In the genomic region with DNA sequence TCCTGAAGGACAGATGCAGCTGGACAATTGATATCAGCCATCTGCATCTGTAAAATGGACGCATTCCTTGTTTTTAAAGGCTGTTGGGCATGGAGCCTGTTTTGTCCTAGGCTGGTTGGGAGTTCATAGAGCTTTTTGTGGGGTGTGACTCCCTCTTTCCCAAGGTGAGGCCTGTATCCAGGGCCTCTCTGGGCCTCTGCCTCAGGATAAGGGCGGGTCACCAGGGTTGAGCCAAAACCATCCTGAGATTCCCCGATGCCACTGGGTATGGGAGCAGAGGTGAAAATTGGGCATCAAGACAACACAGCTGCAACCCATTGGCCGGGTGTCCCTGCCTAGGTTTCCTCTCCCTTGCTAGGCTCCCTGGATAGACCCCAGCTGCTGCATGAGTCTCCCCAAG, we compare ENCODE assay signal across 16 mouse cellular contexts. TPM values are rescaled to one million over a fixed set of nuclear protein-coding genes. Genes with fewer than 3 reads are reported as not detected.
DNase-seq lines count a peak whose midpoint lies in the region; ATAC-seq and TF ChIP-seq lines count a peak whose summit lies in the region.
"Had no signal": no experiment of that assay in that cellular context is flagged by ENCODE, and none has a peak within 500 bp of the region (broad histone marks: within the 10 kb centered on the region; RNA-seq: fewer than 3 reads in every experiment).

No protein-coding gene starts in this region.

- H3K27me3 ChIP-seq in forebrain, embryonic 10.5 days (ENCODE audit: poor library complexity, severe bottlenecking) = peaks cover 19% of the 10 kb centered on the region
- no peaks in the 10 kb centered on the region for H3K27me3 ChIP-seq in forebrain, embryonic 11.5 days (ENCODE audit: control insufficient read depth, insufficient read depth, low read length)
- H3K27me3 ChIP-seq in kidney, embryonic 14.5 days (ENCODE audit: control insufficient read depth, insufficient read depth, low read length) = no peaks in the 10 kb centered on the region
- no peaks in the 10 kb centered on the region for H3K27me3 ChIP-seq in neural tube, embryonic 11.5 days (ENCODE audit: control insufficient read depth, insufficient read depth, low read length)
- no peaks in the 10 kb centered on the region for H3K27me3 ChIP-seq in stomach, postnatal 0 days (ENCODE audit: control insufficient read depth, insufficient read depth, low read length)
- H3K27me3 ChIP-seq in cerebellum, adult 2 months (ENCODE audit: control insufficient read depth, insufficient read depth, low read length) = no peaks in the 10 kb centered on the region

- no peak overlapping the region for H3K4me3 ChIP-seq in forebrain, embryonic 10.5 days
- no peak overlapping the region for H3K4me3 ChIP-seq in forebrain, embryonic 11.5 days (ENCODE audit: low read depth, low read length)
- H3K4me3 ChIP-seq in kidney, embryonic 14.5 days (ENCODE audit: low read length) = no peak overlapping the region
- H3K4me3 ChIP-seq in neural tube, embryonic 11.5 days (ENCODE audit: low read depth, low read length) = no peak overlapping the region
- no peak overlapping the region for H3K4me3 ChIP-seq in stomach, postnatal 0 days (ENCODE audit: low read depth, low read length)
- no peak overlapping the region for H3K4me3 ChIP-seq in cerebellum, adult 2 months (replicated peaks; ENCODE audit: insufficient read depth, low read depth, low read length)
- H3K4me3 ChIP-seq: megakaryocyte, embryonic 14.5 days had no signal

- no peak for ATAC-seq in forebrain, embryonic 11.5 days (replicated peaks; ENCODE audit: low FRiP score)
- no peak for ATAC-seq in kidney, embryonic 14.5 days (ENCODE audit: low FRiP score, low TSS enrichment)
- ATAC-seq in neural tube, embryonic 11.5 days (ENCODE audit: insufficient read depth, low FRiP score, low TSS enrichment) = no peak
- ATAC-seq in stomach, postnatal 0 days (ENCODE audit: low FRiP score, low TSS enrichment) = no peak

- no peak for TF ChIP-seq EP300 in stomach, postnatal 0 days (optimal IDR thresholded peaks at IDR 0.05)

- peak overlapping the region; percentile 35; the same call in 1 of the 2 replicates for H3K27ac ChIP-seq in forebrain, embryonic 10.5 days
- H3K27ac ChIP-seq in forebrain, embryonic 11.5 days (ENCODE audit: low read depth, low read length) = no peak overlapping the region
- no peak overlapping the region for H3K27ac ChIP-seq in kidney, embryonic 14.5 days (ENCODE audit: low read depth, low read length)
- no peak overlapping the region for H3K27ac ChIP-seq in neural tube, embryonic 11.5 days (ENCODE audit: low read depth, low read length)
- peak overlapping the region; percentile 63 for H3K27ac ChIP-seq in stomach, postnatal 0 days (replicated peaks)
- H3K27ac ChIP-seq in cerebellum, adult 2 months (ENCODE audit: insufficient read depth, low read length) = no peak overlapping the region

- TF ChIP-seq CTCF in stomach, postnatal 0 days (IDR thresholded peaks at IDR 0.05; ENCODE audit: low read depth) = no peak
- TF ChIP-seq CTCF in cerebellum, adult 2 months (IDR thresholded peaks at IDR 0.05; ENCODE audit: borderline replicate concordance, insufficient read depth, low read depth, low read length) = no peak

- WGBS in forebrain, embryonic 10.5 days = 78% methylated on average over 4 of the region's 4 CpGs
- 81% methylated on average over 4 of the region's 4 CpGs for WGBS in forebrain, embryonic 11.5 days
- 73% methylated on average over 4 of the region's 4 CpGs for WGBS in kidney, embryonic 14.5 days
- 77% methylated on average over 4 of the region's 4 CpGs for WGBS in neural tube, embryonic 11.5 days
- 64% methylated on average over 4 of the region's 4 CpGs for WGBS in stomach, postnatal 0 days
- 79% methylated on average over 4 of the region's 4 CpGs for WGBS in cerebellum, adult 2 months

- no peaks in the 10 kb centered on the region for H3K9me3 ChIP-seq in forebrain, embryonic 10.5 days
- no peaks in the 10 kb centered on the region for H3K9me3 ChIP-seq in forebrain, embryonic 11.5 days (ENCODE audit: control insufficient read depth, low read length)
- no peaks in the 10 kb centered on the region for H3K9me3 ChIP-seq in kidney, embryonic 14.5 days (ENCODE audit: control insufficient read depth, low read length)
- H3K9me3 ChIP-seq in neural tube, embryonic 11.5 days (ENCODE audit: control insufficient read depth, low read length) = no peaks in the 10 kb centered on the region
- H3K9me3 ChIP-seq in stomach, postnatal 0 days (ENCODE audit: control insufficient read depth, low read length) = no peaks in the 10 kb centered on the region
- H3K9me3 ChIP-seq: megakaryocyte, embryonic 14.5 days had no signal

- H3K4me1 ChIP-seq in forebrain, embryonic 10.5 days = peaks cover 85% of the 10 kb centered on the region
- peaks cover 31% of the 10 kb centered on the region for H3K4me1 ChIP-seq in forebrain, embryonic 11.5 days (replicated peaks; ENCODE audit: control insufficient read depth, insufficient read depth, low read length)
- peaks cover 49% of the 10 kb centered on the region for H3K4me1 ChIP-seq in kidney, embryonic 14.5 days (ENCODE audit: control insufficient read depth, insufficient read depth, low read length)
- peaks cover 54% of the 10 kb centered on the region for H3K4me1 ChIP-seq in neural tube, embryonic 11.5 days (ENCODE audit: control insufficient read depth, insufficient read depth, low read length)
- peaks cover 33% of the 10 kb centered on the region for H3K4me1 ChIP-seq in stomach, postnatal 0 days (replicated peaks; ENCODE audit: control insufficient read depth, insufficient read depth)
- no peaks in the 10 kb centered on the region; the same call in 1 of the 2 replicates for H3K4me1 ChIP-seq in cerebellum, adult 2 months (ENCODE audit: control insufficient read depth, insufficient read depth, low read length)

- no peak overlapping the region for H3K4me2 ChIP-seq in forebrain, embryonic 11.5 days (ENCODE audit: low read depth, low read length, severe bottlenecking)
- H3K4me2 ChIP-seq in kidney, embryonic 14.5 days (replicated peaks; ENCODE audit: low read depth, low read length) = no peak overlapping the region
- no peak overlapping the region for H3K4me2 ChIP-seq in neural tube, embryonic 11.5 days (ENCODE audit: low read depth)
- no peak overlapping the region for H3K4me2 ChIP-seq in stomach, postnatal 0 days (replicated peaks; ENCODE audit: low read depth)
- H3K4me2 ChIP-seq: heart, embryonic 11.5 days had no signal

- DNase-seq in forebrain, embryonic 10.5 days (ENCODE audit: extremely low spot score, low spot score) = no peak
- DNase-seq in forebrain, embryonic 11.5 days (ENCODE audit: low spot score) = no peak
- no peak for DNase-seq in kidney, adult 18-20 months
- peak; percentile 7 for DNase-seq in neural tube, embryonic 11.5 days (ENCODE audit: low spot score)
- DNase-seq in neural tube, embryonic 10.5 days (ENCODE audit: extremely low spot score, low spot score) = no peak
- DNase-seq in stomach, postnatal 0 days (ENCODE audit: low spot score) = no peak
- no peak for DNase-seq in cerebellum, adult 2 months
- DNase-seq: adrenal gland, adult 8-10 months; cerebellum, postnatal 36 days; kidney, adult 8-10 months; layer of hippocampus, adult 9-11 months; lung, adult 2 months; thymus, postnatal 14 days had no signal

- no peak for TF ChIP-seq POLR2A in cerebellum, adult 2 months (IDR thresholded peaks at IDR 0.05; ENCODE audit: borderline replicate concordance, insufficient read depth, low read length)

- no peaks in the 10 kb centered on the region for H3K36me3 ChIP-seq in forebrain, embryonic 10.5 days (replicated peaks)
- no peaks in the 10 kb centered on the region for H3K36me3 ChIP-seq in forebrain, embryonic 11.5 days (ENCODE audit: control insufficient read depth, insufficient read depth, low read length)
- no peaks in the 10 kb centered on the region for H3K36me3 ChIP-seq in kidney, embryonic 14.5 days (ENCODE audit: control insufficient read depth, insufficient read depth, low read length)
- H3K36me3 ChIP-seq in neural tube, embryonic 11.5 days (ENCODE audit: control insufficient read depth, insufficient read depth, low read length) = no peaks in the 10 kb centered on the region
- H3K36me3 ChIP-seq in stomach, postnatal 0 days (ENCODE audit: control insufficient read depth, insufficient read depth, low read length) = no peaks in the 10 kb centered on the region

- H3K9ac ChIP-seq in forebrain, embryonic 11.5 days (ENCODE audit: low read length) = no peak overlapping the region
- 0 out of 2 replicates have a peak overlapping the region, but pooled peaks have one; percentile 2 for H3K9ac ChIP-seq in kidney, embryonic 14.5 days (ENCODE audit: low read depth, low read length)
- no peak overlapping the region for H3K9ac ChIP-seq in neural tube, embryonic 11.5 days (ENCODE audit: low read length)
- 0 out of 2 replicates have a peak overlapping the region, but pooled peaks have one; percentile 23 for H3K9ac ChIP-seq in stomach, postnatal 0 days (ENCODE audit: low read length)

RNA-seq across cellular contexts. Expression of a gene that starts 5.2 kb away (rescaled TPM):
- polyA plus RNA-seq in forebrain, embryonic 10.5 days (2016; fragmentation: Nextera tagmentation; extraction: Ambion mirVana) = 7.7 and 7.8 TPM in 2 replicates
- 6.5 and 6.9 TPM in 2 replicates for polyA plus RNA-seq in forebrain, embryonic 11.5 days (2014; fragmentation: Nextera tagmentation; extraction: Ambion mirVana)
- 5.9 and 6.2 TPM in 2 replicates for polyA plus RNA-seq in kidney, embryonic 14.5 days (2014; fragmentation: Nextera tagmentation; extraction: Ambion mirVana)
- 6.8 and 7.2 TPM in 2 replicates for polyA plus RNA-seq in neural tube, embryonic 11.5 days (2014; fragmentation: Nextera tagmentation; extraction: Ambion mirVana)
- 8.7 and 10.5 TPM in 2 replicates for polyA plus RNA-seq in stomach, postnatal 0 days (2015; fragmentation: Nextera tagmentation; extraction: Ambion mirVana)
- polyA plus RNA-seq in cerebellum, adult 2 months (2012; rRNA removed) = 14.9 and 17.5 TPM in 2 replicates

Comparison
In these comparisons a context has a peak if more than half of its experiments do, and no peak if none do; other contexts are left out.
1. H3K27ac ChIP-seq: peak in forebrain, embryonic 10.5 days (single experiment) and stomach, postnatal 0 days (single experiment); none in forebrain, embryonic 11.5 days (single experiment), kidney, embryonic 14.5 days (single experiment), neural tube, embryonic 11.5 days (single experiment) and cerebellum, adult 2 months (single experiment).
2. H3K9ac ChIP-seq: peak in kidney, embryonic 14.5 days (single experiment) and stomach, postnatal 0 days (single experiment); none in forebrain, embryonic 11.5 days (single experiment) and neural tube, embryonic 11.5 days (single experiment).